ENCODE assay signal across 10 mouse cellular contexts in the genomic region with DNA sequence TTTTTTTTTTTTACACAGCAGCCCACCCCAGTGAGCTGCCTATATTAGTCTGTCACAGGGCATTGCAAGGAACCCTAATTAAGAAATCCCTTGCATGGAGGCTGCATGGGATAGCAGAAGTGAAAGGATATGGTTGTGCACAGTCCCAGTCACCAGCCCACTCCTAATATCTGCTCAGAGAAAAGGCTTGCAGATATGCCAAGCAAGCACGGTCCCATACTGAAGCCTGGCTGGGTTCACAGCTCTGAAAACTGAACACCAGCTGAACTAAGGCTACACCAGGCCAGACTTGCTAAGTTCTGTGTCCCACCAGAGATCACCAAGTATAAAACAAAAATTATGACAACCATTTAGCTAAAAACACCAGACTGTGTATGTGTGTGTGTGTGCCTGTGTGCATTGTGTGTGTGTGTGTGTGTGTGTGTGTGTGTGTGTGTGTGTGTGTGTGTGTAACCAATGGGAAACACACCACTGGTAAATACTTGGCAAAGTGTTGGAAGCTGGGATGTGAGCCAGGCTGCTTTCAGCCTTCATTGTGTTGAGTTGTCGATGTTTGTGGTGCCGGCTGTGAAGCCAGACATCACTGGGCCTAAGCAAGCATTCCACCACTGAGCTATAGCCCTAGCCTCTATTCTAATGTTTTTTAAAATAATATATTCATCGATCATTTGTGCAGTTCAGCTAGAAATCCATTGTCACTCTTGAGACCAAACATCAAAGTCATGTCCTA.
DNase-seq lines count a peak whose midpoint lies in the region; ATAC-seq lines count a peak whose summit lies in the region.
"Had no signal": no experiment of that assay in that cellular context is flagged by ENCODE, and none has a peak within 500 bp of the region (broad histone marks: within the 10 kb centered on the region; RNA-seq: fewer than 3 reads in every experiment).

No protein-coding gene starts in this region.

- no peak overlapping the region for H3K9ac ChIP-seq in kidney, embryonic 15.5 days
- no peak overlapping the region for H3K9ac ChIP-seq in forebrain, embryonic 12.5 days
- no peak overlapping the region for H3K9ac ChIP-seq in liver, embryonic 12.5 days
- no peak overlapping the region for H3K9ac ChIP-seq in intestine, embryonic 16.5 days (ENCODE audit: low read depth, low read length)

- 0 out of 2 replicates have a peak overlapping the region, but pooled peaks have one; percentile 49 for H3K27ac ChIP-seq in kidney, embryonic 15.5 days
- 0 out of 2 replicates have a peak overlapping the region, but pooled peaks have one; percentile 6 for H3K27ac ChIP-seq in forebrain, embryonic 12.5 days
- no peak overlapping the region for H3K27ac ChIP-seq in liver, embryonic 12.5 days
- H3K27ac ChIP-seq in intestine, embryonic 16.5 days (ENCODE audit: low read length): no peak overlapping the region

- H3K4me3 ChIP-seq in kidney, embryonic 15.5 days (replicated peaks): no peak overlapping the region
- no peak overlapping the region for H3K4me3 ChIP-seq in forebrain, embryonic 12.5 days (replicated peaks)
- no peak overlapping the region for H3K4me3 ChIP-seq in liver, embryonic 12.5 days
- no peak overlapping the region for H3K4me3 ChIP-seq in intestine, embryonic 16.5 days (ENCODE audit: low read length)

- H3K4me2 ChIP-seq in kidney, embryonic 15.5 days: no peak overlapping the region
- no peak overlapping the region for H3K4me2 ChIP-seq in forebrain, embryonic 12.5 days
- H3K4me2 ChIP-seq in liver, embryonic 12.5 days: no peak overlapping the region
- no peak overlapping the region for H3K4me2 ChIP-seq in intestine, embryonic 16.5 days (ENCODE audit: low read depth, low read length)

- ATAC-seq in kidney, embryonic 15.5 days (replicated peaks; ENCODE audit: low FRiP score): no peak
- ATAC-seq in forebrain, embryonic 12.5 days (ENCODE audit: low FRiP score): peak; percentile 47; the same call in 1 of the 2 replicates
- ATAC-seq in liver, embryonic 12.5 days: no peak
- ATAC-seq in intestine, embryonic 16.5 days: no peak

- no peaks in the 10 kb centered on the region for H3K27me3 ChIP-seq in kidney, embryonic 15.5 days
- peaks cover 66% of the 10 kb centered on the region for H3K27me3 ChIP-seq in forebrain, embryonic 12.5 days
- no peaks in the 10 kb centered on the region for H3K27me3 ChIP-seq in liver, embryonic 12.5 days (replicated peaks)
- no peaks in the 10 kb centered on the region for H3K27me3 ChIP-seq in intestine, embryonic 16.5 days (replicated peaks; ENCODE audit: control insufficient read depth, insufficient read depth, low read length)

- H3K9me3 ChIP-seq in kidney, embryonic 15.5 days (replicated peaks): no peaks in the 10 kb centered on the region
- no peaks in the 10 kb centered on the region for H3K9me3 ChIP-seq in forebrain, embryonic 12.5 days
- no peaks in the 10 kb centered on the region for H3K9me3 ChIP-seq in liver, embryonic 12.5 days (replicated peaks)
- no peaks in the 10 kb centered on the region for H3K9me3 ChIP-seq in intestine, embryonic 16.5 days (ENCODE audit: control insufficient read depth, low read length)

- DNase-seq in kidney, adult 9 months: no peak
- DNase-seq in NIH3T3 (ENCODE audit: low read depth): peak; percentile 20
- DNase-seq in layer of hippocampus, postnatal 14 days (ENCODE audit: low spot score in 2 of 2): peak; percentile 40 to 59
- DNase-seq in retina, postnatal 1 day: no peak
- DNase-seq: adrenal gland, postnatal 36 days; kidney, postnatal 25 days had no signal

- H3K4me1 ChIP-seq in kidney, embryonic 15.5 days: 0 out of 2 replicates have a peak, but pooled peaks cover 8% of the 10 kb centered on the region
- peaks cover 52% of the 10 kb centered on the region for H3K4me1 ChIP-seq in forebrain, embryonic 12.5 days
- H3K4me1 ChIP-seq in liver, embryonic 12.5 days: no peaks in the 10 kb centered on the region
- no peaks in the 10 kb centered on the region for H3K4me1 ChIP-seq in intestine, embryonic 16.5 days (ENCODE audit: control insufficient read depth, insufficient read depth, low read length)

- no peaks in the 10 kb centered on the region for H3K36me3 ChIP-seq in kidney, embryonic 15.5 days
- no peaks in the 10 kb centered on the region for H3K36me3 ChIP-seq in forebrain, embryonic 12.5 days (replicated peaks)
- H3K36me3 ChIP-seq in liver, embryonic 12.5 days: no peaks in the 10 kb centered on the region
- H3K36me3 ChIP-seq in intestine, embryonic 16.5 days (ENCODE audit: control insufficient read depth, insufficient read depth, low read length): no peaks in the 10 kb centered on the region

- 87% methylated on average over 4 of the region's 4 CpGs for WGBS in kidney, embryonic 15.5 days
- WGBS in forebrain, embryonic 12.5 days: 64% methylated on average over 4 of the region's 4 CpGs
- 73% methylated on average over 4 of the region's 4 CpGs for WGBS in liver, embryonic 12.5 days (ENCODE audit: insufficient replicate concordance)
- 59% methylated on average over 4 of the region's 4 CpGs for WGBS in intestine, embryonic 16.5 days

Comparison
In these comparisons a context has a peak if more than half of its experiments do, and no peak if none do; other contexts are left out.
1. H3K27ac ChIP-seq: peak in kidney, embryonic 15.5 days (single experiment) and forebrain, embryonic 12.5 days (single experiment); none in liver, embryonic 12.5 days (single experiment) and intestine, embryonic 16.5 days (single experiment).
2. DNase-seq: peak in NIH3T3 (single experiment) and layer of hippocampus, postnatal 14 days (2 of 2); none in kidney, adult 9 months (single experiment) and retina, postnatal 1 day (single experiment).